Mouse (Mus musculus) brain, embryonic 14.5 days (tissue): ENCODE measurements at regions not wholly inside any gene's neighbourhood (a gene's known extent, or its start where the extent isn't known, plus 50 kb on each side); places are given as distances from the start of the nearest gene placed in this dataset.
"Not testable (repeated sequence)": the region's sequence is repeated elsewhere in the genome, so short reads cannot be mapped to it uniquely, and the experiment has no call there.

Experiments
- DNase-seq: peaks from one replicate; pipeline ENCODE4 v3.0.0-alpha.2; 2011; ENCODE audit warnings: low read depth
- CTCF ChIP-seq: fragments of 200-500 bp; IDR thresholded peaks from 2 replicates; pipeline ENCODE4 v1.5.1; 2012; ENCODE audit warnings: inconsistent platforms, mild to moderate bottlenecking, moderate library complexity, borderline replicate concordance; ENCODE audit not compliant: insufficient read depth, insufficient read length; ENCODE audit errors: extremely low read depth
- POLR2A ChIP-seq: fragments of 200-500 bp; IDR thresholded peaks from 2 replicates; pipeline ENCODE4 v1.6.1; 2012; ENCODE audit warnings: mild to moderate bottlenecking, inconsistent platforms, borderline replicate concordance; ENCODE audit not compliant: poor library complexity, insufficient read depth, insufficient read length, severe bottlenecking; ENCODE audit errors: extremely low read depth

GRCm38 (mm10) chr10:117565110-117565509, 64.2 kb upstream of the Cpm start:
- DNase-seq: no peak
- TF ChIP-seq POLR2A (no peak), CTCF (no peak)

GRCm38 (mm10) chr10:117564118-117565040, 64.9 kb upstream of the Cpm start:
- DNase-seq: no peak
- TF ChIP-seq CTCF (no peak), POLR2A (no peak)

GRCm38 (mm10) chr10:117563429-117564117, 65.7 kb upstream of the Cpm start:
- no peak for DNase-seq
- TF ChIP-seq CTCF: no peak
- no peak for TF ChIP-seq POLR2A

GRCm38 (mm10) chr10:117562850-117563248, 66.5 kb upstream of the Cpm start:
- DNase-seq: not testable (repeated sequence)

- no peak for DNase-seq
- TF ChIP-seq POLR2A: no peak
- no peak for TF ChIP-seq CTCF
Measured at GRCm38 (mm10) chr10:117561909-117562849, 67.1 kb upstream of the Cpm start.

- DNase-seq: no peak
- no peak for TF ChIP-seq POLR2A
- TF ChIP-seq CTCF: no peak
Measured at GRCm38 (mm10) chr10:117561279-117561820, 68.0 kb upstream of the Cpm start.

GRCm38 (mm10) chr10:117560396-117561278, 68.7 kb upstream of the Cpm start:
- no peak for TF ChIP-seq POLR2A
- no peak for DNase-seq

- TF ChIP-seq CTCF (no peak), POLR2A (no peak)
- DNase-seq: peak; percentile 32
Measured at GRCm38 (mm10) chr10:117559615-117560395, 69.5 kb upstream of the Cpm start.

GRCm38 (mm10) chr10:117558891-117559614, 70.2 kb upstream of the Cpm start:
- TF ChIP-seq POLR2A: no peak
- no peak for TF ChIP-seq CTCF
- no peak for DNase-seq
